Mouse (Mus musculus) neural tube, embryonic 14.5 days (tissue): Measurements from ENCODE around the gene Notch3. TPM values are rescaled to one million over a fixed set of nuclear protein-coding genes. Genes with fewer than 3 reads are reported as not detected.
A peak's percentile ranks its signal among the peaks of the same experiment; 100 is the strongest.

ENCODE experiments used
- ATAC-seq: fragments of 200-750 bp; cut with Nextera tagmentation; 2 replicates; pipeline ENCODE4 v1.8.0; 2017; ENCODE audit warnings: low read depth, mild to moderate bottlenecking, moderate TSS enrichment, moderate library complexity
- H3K27ac ChIP-seq: fragments of 300-500 bp; sonication (generic); 2 replicates; pipeline ENCODE4 v1.5.1; 2014; ENCODE audit warnings: low read depth, mild to moderate bottlenecking, control low read depth, low read length, moderate library complexity, mixed read lengths
- H3K27me3 ChIP-seq: fragments of 300-500 bp; sonication (generic); 2 replicates; pipeline ENCODE4 v1.6.1; 2014; ENCODE audit warnings: low read length; ENCODE audit not compliant: control insufficient read depth, insufficient read depth
- H3K36me3 ChIP-seq: fragments of 300-500 bp; sonication (generic); 2 replicates; pipeline ENCODE4 v1.6.1; 2014; ENCODE audit warnings: low read length, mixed read lengths; ENCODE audit not compliant: control insufficient read depth, insufficient read depth
- H3K4me1 ChIP-seq: fragments of 300-500 bp; sonication (generic); 2 replicates; pipeline ENCODE4 v1.6.1; 2014; ENCODE audit warnings: low read length; ENCODE audit not compliant: control insufficient read depth, insufficient read depth
- H3K4me2 ChIP-seq: fragments of 300-500 bp; sonication (generic); 2 replicates; pipeline ENCODE4 v1.6.1; 2014; ENCODE audit warnings: mild to moderate bottlenecking, low read depth, low read length, control low read depth
- H3K4me3 ChIP-seq: fragments of 300-500 bp; sonication (generic); 2 replicates; pipeline ENCODE4 v1.5.1; 2014; ENCODE audit warnings: low read depth, low read length, control low read depth, mixed read lengths
- H3K9ac ChIP-seq: fragments of 300-500 bp; sonication (generic); replicated peaks from 2 replicates; pipeline ENCODE4 v1.6.1; 2014; ENCODE audit warnings: low read depth, mild to moderate bottlenecking, control low read depth, low read length, mixed read lengths
- H3K9me3 ChIP-seq: fragments of 300-500 bp; sonication (generic); 2 replicates; pipeline ENCODE4 v1.6.1; 2016; ENCODE audit warnings: low read length; ENCODE audit not compliant: control insufficient read depth
- WGBS: fragments of 180-500 bp; shearing (Covaris S2); extraction: QIAGEN DNeasy Blood & Tissue Kit; methylation state at CpG from one replicate; pipeline ENCODE4 v1.1.7; 2014; 5-methylcytosine and 5-hydroxymethylcytosine counted together
- polyA plus RNA-seq: library from polyadenylated mRNA; unstranded; fragments of >200 nt; fragmentation: Nextera tagmentation; extraction: Ambion mirVana; gene quantifications from 2 replicates; pipeline ENCODE4 v1.2.1, GENCODE M21; 2014

Gene Notch3
- polyA plus RNA-seq, 1 experiment from 2014 or later, result 8.0 TPM

DNA sequence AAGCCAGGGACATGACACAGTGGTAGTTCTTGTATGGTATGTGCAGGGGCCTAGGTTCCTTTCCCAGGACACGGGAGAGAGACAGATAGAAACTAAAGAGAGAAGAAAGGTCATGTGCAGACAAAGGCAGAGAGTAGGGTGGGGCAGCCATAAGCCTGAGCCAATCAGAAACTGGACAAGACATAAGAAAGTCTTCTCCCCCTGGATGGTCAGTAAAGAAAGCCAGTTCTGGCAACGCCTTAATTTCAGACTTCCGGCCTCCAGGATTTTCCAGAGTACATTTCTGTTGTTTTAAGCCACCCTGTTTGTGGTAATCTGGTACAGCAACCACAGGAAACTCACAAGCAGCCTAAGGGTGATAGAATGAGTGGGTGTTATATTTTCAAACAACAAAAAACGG is 5.8 kb downstream of the Notch3 start:
- H3K27ac ChIP-seq, result no peak overlapping the region
- H3K9ac ChIP-seq, result no peak overlapping the region
- no peak for ATAC-seq
- H3K27me3 ChIP-seq, result no peaks in the 10 kb centered on the region
- H3K4me2 ChIP-seq, result no peak overlapping the region
- 81% methylated on average over 4 of the region's 4 CpGs for WGBS
- no peaks in the 10 kb centered on the region for H3K9me3 ChIP-seq
- H3K4me1 ChIP-seq, result peaks cover 6% of the 10 kb centered on the region; the same call in 1 of the 2 replicates
- H3K4me3 ChIP-seq, result no peak overlapping the region
- H3K36me3 ChIP-seq, result no peaks in the 10 kb centered on the region

DNA sequence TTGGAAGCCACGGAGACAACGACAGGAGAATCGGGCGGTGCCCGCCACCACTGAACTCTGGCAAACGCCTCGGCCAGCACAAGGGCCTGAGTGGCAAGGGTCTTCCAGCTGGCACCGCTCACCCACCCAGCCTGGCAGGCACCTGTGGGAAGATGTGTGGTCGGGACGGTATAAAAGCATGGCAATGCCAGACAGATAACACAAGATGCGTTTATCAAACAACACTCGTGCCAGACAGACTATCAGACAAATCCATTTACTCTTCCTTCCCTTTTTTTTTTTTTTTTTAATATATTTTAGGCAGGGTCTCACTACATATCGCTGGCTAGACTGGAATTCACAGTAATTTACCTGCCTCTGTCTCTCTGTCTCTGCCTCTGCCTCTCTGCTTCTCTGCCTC is 7.8 kb downstream of the Notch3 start:
- H3K9ac ChIP-seq, result no peak overlapping the region
- no peaks in the 10 kb centered on the region for H3K36me3 ChIP-seq
- WGBS, result 93% methylated on average over 13 of the region's 13 CpGs
- no peak overlapping the region for H3K4me3 ChIP-seq
- H3K27ac ChIP-seq, result no peak overlapping the region
- H3K27me3 ChIP-seq, result no peaks in the 10 kb centered on the region
- H3K9me3 ChIP-seq, result no peaks in the 10 kb centered on the region
- no peaks in the 10 kb centered on the region; the same call in 1 of the 2 replicates for H3K4me1 ChIP-seq
- no peak for ATAC-seq
- no peak overlapping the region for H3K4me2 ChIP-seq

DNA sequence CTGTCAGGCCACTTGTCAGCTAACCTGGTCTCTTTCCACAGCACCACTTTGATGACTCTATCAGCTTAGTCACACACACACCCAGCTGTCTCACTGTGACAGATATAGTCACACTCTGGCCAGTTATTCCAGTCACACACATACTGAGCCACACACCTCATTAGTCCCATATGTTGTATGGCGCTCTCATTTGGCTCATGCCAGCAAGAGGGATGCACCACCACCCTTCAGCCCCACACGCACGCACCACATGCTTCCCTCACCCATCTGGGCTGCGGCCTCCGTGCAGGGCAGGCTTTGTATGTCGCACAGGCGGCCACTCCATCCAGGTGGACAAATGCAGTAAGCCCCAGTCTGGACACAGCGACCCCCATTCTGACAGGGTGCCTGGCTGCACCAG is 19.9 kb downstream of the Notch3 start:
- Histone ChIP-seq H3K4me1 (no peaks in the 10 kb centered on the region), H3K27me3 (no peaks in the 10 kb centered on the region), H3K4me2 (no peak overlapping the region), H3K27ac (no peak overlapping the region), H3K9me3 (no peaks in the 10 kb centered on the region), H3K4me3 (no peak overlapping the region), H3K9ac (no peak overlapping the region), H3K36me3 (no peaks in the 10 kb centered on the region)
- no peak for ATAC-seq
- 82% methylated on average over 8 of the region's 8 CpGs for WGBS

DNA sequence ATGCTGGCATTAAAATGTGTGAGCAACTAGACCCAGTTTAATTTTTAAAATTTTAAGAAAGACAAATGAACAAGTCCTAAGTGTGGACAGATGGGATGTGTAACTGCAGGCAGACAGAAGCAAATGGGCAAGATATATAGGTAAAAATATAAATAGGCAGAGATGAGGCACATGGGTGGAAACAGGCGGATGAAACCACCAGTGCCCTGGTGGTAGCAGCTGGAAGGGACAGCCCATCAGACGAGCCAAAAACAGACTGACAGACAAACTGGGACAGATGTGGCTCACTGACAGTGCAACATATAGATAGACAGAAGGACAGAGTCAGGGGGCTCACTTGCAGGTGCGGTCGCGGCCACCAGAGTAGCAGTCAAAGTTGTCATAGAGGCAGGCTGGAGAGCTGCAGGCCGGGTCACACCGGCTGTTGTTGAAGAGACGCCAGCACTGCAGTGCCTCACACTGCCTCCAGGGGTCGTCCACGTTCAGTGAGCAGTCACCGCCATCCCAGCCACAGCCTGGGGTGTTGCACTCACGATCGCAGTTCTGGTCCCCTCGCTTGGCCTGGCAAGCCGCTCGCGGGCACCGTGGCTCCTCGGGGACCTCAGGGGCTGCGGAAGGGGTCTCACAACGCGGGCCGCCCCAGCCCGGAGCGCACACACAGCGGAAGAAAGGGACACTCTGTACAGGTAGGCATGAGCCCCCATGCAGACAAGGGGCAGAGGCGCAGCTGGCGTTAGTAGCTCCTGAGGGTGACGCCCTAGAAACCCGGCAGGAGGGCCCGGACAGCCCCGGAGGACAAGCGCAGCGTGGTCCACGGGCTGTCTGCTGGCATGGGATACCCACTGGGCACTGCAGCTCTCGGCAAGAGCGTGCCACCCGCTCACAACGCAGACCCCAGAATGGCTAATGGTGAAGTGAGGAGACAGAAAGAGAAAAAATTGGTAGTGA is 23.5 kb downstream of the Notch3 start:
- peak overlapping the region; percentile 55 for H3K4me2 ChIP-seq
- peak overlapping the region; percentile 41; the same call in 1 of the 2 replicates for H3K9ac ChIP-seq
- no peaks in the 10 kb centered on the region for H3K27me3 ChIP-seq
- H3K36me3 ChIP-seq, result no peaks in the 10 kb centered on the region
- no peaks in the 10 kb centered on the region for H3K4me1 ChIP-seq
- H3K27ac ChIP-seq, result no peak overlapping the region
- peak overlapping the region; percentile 30 for H3K4me3 ChIP-seq
- WGBS, result 23% methylated on average over 39 of the region's 39 CpGs
- no peaks in the 10 kb centered on the region for H3K9me3 ChIP-seq
- peak; percentile 83 for ATAC-seq

DNA sequence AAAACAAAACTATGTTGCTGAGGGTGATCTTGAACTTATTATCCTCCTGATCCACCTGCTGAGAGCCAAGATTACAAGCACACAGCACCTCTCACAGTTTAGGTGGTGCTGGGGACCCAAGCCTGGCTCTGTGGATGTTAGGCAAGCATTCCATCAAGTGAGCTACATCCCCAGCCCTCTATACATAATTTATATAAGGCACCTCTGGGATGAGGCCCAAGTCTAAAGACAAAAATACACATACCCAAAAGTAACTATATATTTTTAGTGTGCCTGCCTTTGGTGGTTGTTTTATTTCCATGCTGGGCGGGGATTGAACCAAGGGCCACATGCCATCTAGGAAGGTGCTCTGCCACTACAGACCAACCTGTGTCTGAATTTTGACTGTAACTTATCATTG is 24.4 kb downstream of the Notch3 start:
- no peak overlapping the region for H3K9ac ChIP-seq
- H3K9me3 ChIP-seq, result no peaks in the 10 kb centered on the region
- no peak overlapping the region for H3K4me2 ChIP-seq
- 100% methylated on average over 1 of the region's 1 CpGs for WGBS
- H3K36me3 ChIP-seq, result no peaks in the 10 kb centered on the region
- no peaks in the 10 kb centered on the region for H3K4me1 ChIP-seq
- no peak overlapping the region for H3K27ac ChIP-seq
- no peak for ATAC-seq
- H3K27me3 ChIP-seq, result no peaks in the 10 kb centered on the region
- no peak overlapping the region for H3K4me3 ChIP-seq

DNA sequence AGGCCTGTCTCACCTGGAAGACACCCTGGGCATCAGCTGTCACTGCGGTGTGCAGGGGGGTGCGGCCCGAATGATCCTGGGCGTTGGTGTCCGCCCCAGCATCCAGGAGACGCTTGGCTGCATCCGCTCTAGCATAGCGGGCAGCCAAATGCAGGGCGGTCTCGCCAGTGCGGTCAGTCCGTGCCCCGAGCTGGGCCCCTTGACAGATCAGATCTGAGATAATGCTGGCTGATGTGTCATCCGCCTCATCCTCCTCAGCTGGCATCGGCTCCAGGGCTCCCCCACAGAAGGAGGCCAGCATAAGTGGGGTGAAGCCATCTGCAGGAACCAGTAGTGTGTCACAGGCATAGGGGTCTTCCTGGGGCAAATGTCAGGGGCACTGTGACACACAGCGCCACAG is 33.3 kb downstream of the Notch3 start:
- Histone ChIP-seq H3K4me1 (no peaks in the 10 kb centered on the region), H3K27ac (no peak overlapping the region), H3K27me3 (no peaks in the 10 kb centered on the region), H3K9ac (no peak overlapping the region), H3K4me2 (no peak overlapping the region), H3K4me3 (no peak overlapping the region), H3K36me3 (no peaks in the 10 kb centered on the region), H3K9me3 (no peaks in the 10 kb centered on the region)
- WGBS, result 98% methylated on average over 16 of the region's 16 CpGs
- ATAC-seq, result no peak

DNA sequence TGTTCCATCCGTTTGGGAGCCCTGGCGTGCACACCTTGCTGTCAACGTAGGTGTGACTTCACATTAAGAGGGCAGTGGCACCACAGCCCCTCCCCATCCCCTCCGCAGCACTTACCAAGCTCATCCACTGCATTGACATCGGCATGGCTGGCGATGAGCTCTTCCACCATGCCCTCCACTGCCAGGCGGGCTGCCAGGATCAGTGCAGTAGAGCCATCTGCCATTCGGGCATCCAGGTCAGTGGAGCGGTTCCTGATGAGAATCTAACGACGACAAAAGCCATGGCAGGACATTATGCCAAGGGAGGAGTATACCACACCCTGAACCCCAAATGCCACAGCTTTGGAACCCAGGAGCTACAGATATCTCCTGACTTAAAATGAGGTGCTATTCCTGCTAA is 34.6 kb downstream of the Notch3 start:
- Histone ChIP-seq H3K9ac (no peak overlapping the region), H3K9me3 (no peaks in the 10 kb centered on the region), H3K4me2 (no peak overlapping the region), H3K4me1 (no peaks in the 10 kb centered on the region), H3K27ac (no peak overlapping the region), H3K4me3 (no peak overlapping the region), H3K27me3 (no peaks in the 10 kb centered on the region), H3K36me3 (no peaks in the 10 kb centered on the region)
- WGBS, result 96% methylated on average over 11 of the region's 11 CpGs
- ATAC-seq, result no peak

DNA sequence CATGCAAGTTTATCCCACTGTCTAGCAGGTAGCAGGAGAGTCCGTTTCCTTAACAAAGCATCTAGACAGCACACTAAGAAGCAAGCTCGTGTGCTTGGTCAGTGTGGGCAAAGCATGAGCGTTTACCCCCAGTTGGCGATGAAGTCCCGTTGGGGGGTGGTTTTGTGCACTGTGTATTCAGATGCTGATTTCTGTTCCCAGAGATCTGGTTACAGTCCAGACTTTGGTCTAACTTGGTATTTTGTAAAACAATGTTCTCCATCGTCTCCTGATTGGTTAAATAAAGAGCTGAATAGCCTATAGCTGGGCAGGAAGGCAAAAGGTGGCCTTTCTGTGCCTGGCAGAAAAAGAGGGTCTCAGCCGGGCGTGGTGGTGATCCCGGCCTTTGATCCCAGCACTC is 36.1 kb downstream of the Notch3 start:
- ATAC-seq, result no peak
- WGBS, result 93% methylated on average over 9 of the region's 9 CpGs
- no peaks in the 10 kb centered on the region for H3K36me3 ChIP-seq

DNA sequence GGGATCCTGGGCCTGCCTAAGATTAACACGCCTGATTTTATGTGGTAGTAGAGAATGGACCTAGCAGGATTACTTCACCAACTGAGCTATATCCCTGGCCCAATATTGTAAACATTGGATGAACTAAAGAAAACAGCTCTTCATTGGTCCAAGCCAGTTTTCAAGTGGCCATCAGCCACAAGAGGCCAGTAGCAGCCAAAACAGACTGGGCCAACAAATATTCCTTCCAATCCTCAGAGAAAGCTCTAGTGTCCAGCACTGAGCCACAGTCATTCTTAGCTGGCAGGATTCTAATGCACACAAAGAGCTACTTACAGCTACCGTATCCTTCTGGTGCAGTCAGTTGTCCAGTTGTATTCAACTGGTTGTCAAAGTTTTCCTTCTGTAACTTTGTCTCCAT is 39.5 kb downstream of the Notch3 start:
- ATAC-seq, result no peak
- H3K9me3 ChIP-seq, result no peaks in the 10 kb centered on the region
- no peak overlapping the region for H3K4me2 ChIP-seq
- no peaks in the 10 kb centered on the region for H3K4me1 ChIP-seq
- no peaks in the 10 kb centered on the region for H3K36me3 ChIP-seq
- H3K27me3 ChIP-seq, result no peaks in the 10 kb centered on the region
- no peak overlapping the region for H3K4me3 ChIP-seq
- 96% methylated on average over 2 of the region's 2 CpGs for WGBS
- H3K9ac ChIP-seq, result no peak overlapping the region
- H3K27ac ChIP-seq, result no peak overlapping the region

More for the DNA sequence above, 36.1 kb downstream of the Notch3 start:
- no peaks in the 10 kb centered on the region for H3K4me1 ChIP-seq
- no peak overlapping the region for H3K9ac ChIP-seq
- H3K9me3 ChIP-seq, result no peaks in the 10 kb centered on the region
- H3K4me2 ChIP-seq, result no peak overlapping the region
- no peak overlapping the region for H3K4me3 ChIP-seq
- H3K27me3 ChIP-seq, result no peaks in the 10 kb centered on the region
- no peak overlapping the region for H3K27ac ChIP-seq
